Mouse (Mus musculus) G1E-ER4 (cell line): ENCODE data around the gene Osbpl2. TPM values are rescaled to one million over a fixed set of nuclear protein-coding genes. Genes with fewer than 3 reads are reported as not detected.

Experiments
- GATA1 ChIP-seq: IDR thresholded peaks from one replicate; pipeline ENCODE4 v1.8.0; 2012; ENCODE audit warnings: low read length, inconsistent platforms
- polyA plus RNA-seq: library from polyadenylated mRNA; stranded (reverse); fragments of >175 nt; gene quantifications from 2 replicates; pipeline ENCODE4 v1.2.3, GENCODE M21; 2012

The Osbpl2 gene
- polyA plus RNA-seq = 18.7 and 31.3 TPM in 2 replicates

- TF ChIP-seq GATA1 = no peak
Observed at GRCm38 (mm10) chr2:180118661-180119438, at the start of gene Osbpl2. Gene Osbpl2 (plus strand): TSS chr2:180119306.

DNA sequence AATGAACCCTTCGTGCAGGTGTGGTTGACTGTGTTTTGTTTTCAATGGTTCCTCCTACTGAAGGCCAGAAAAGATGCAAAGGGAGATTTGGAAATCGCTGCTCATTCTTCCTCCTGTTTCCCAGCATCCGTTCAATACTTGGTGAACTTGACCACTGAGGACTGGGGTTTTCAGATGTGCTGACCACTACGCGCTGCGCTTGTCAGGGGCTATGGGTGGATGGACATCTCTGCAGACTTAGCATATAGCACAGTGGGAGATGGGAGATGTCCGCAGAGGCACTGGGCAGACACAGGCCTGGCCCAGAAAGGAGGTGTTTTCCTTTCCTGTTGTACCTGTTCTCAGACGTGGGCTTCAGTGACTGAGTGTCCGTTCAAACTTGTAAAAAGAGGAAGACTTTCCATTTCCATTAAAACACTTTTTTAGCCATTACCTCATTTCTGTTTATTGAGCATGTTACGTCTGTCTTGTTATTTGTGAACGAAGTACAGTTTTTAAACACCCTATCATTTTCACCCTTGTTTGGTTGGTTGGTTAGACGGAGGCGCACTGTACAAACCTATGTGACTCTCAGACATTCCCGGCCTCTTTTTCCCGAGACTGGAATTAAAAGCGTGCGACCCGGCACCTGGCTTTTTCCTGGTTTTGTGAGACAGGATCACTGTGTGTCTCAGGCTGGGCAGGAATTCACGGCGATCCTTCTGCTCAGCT is 49.2 kb upstream of the Osbpl2 start:
- TF ChIP-seq GATA1 = no peak

- no peak for TF ChIP-seq GATA1
Observed at GRCm38 (mm10) chr2:180070481-180071453, 48.3 kb upstream of the Osbpl2 start, which contains the start of gene Mtg2. Gene Mtg2 (plus strand): TSS chr2:180070588.

DNA sequence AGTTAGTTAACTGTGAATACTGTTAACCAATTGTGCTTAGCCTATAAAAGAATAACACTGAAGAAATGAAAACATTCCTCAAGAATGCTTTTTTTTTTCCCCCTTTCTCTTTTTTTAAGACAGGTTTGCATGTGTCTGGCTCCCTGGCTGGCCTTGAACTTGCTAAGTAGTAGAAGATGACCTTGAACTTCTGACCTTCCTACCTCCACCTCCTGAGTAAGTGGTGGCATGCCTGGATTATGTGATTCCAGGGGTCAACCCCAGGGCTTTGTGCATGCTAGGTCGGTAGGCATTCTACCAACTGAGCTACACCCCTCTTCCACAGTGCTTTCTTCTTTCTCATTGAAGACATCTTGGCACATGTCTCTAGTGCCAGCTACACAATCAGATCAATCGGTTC is 47.4 kb upstream of the Osbpl2 start:
- TF ChIP-seq GATA1 = no peak

DNA sequence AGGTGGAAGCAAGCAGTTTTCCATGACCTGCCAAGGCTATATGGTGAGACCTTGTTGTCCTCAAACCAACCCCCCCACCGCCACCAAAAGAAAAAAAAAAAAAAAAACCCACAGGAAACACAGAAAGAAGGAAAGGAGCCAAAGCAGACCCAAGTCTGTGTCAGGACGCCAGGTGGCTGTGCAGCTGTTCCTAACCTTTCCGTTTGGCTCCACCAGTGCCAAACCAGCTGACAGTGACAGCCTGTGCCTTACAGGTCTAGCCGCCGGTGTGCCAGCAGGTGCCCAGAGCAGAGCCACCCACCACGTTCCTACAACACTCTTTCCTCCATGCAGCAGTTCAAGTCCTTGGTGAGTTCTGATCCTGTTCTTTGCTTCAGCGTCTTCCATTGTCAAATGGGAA is 46.2 kb upstream of the Osbpl2 start:
- no peak for TF ChIP-seq GATA1

- no peak for TF ChIP-seq GATA1
Observed at GRCm38 (mm10) chr2:180077622-180078021, 41.5 kb upstream of the Osbpl2 start.

GRCm38 (mm10) chr2:180080680-180081079 is 38.4 kb upstream of the Osbpl2 start:
- no peak for TF ChIP-seq GATA1

- TF ChIP-seq GATA1 = no peak
Observed at GRCm38 (mm10) chr2:180083063-180083462, 36.0 kb upstream of the Osbpl2 start.

DNA sequence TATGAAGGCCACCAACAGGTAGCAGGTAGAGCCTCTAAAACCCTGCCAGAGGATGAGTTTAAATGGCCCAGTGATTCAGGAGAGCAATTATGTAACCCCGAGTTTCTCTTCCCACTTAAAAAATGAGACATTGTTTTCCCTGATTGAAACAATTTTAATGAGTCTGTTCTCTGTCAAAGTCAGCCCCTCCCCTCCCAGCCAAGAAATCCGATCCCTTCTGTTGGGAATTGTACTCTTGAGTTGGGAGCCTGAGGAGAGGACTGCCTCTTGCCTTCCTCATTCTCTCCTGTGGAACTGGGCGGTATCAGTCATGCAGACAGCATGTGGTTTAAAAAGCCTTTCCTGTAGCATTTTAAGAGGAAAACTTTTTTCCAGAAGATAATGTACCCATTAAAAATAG is 34.5 kb upstream of the Osbpl2 start:
- no peak for TF ChIP-seq GATA1

- TF ChIP-seq GATA1 = no peak
Observed at GRCm38 (mm10) chr2:180085926-180086636, 33.0 kb upstream of the Osbpl2 start.

GRCm38 (mm10) chr2:180086637-180087027 is 32.5 kb upstream of the Osbpl2 start:
- TF ChIP-seq GATA1 = no peak

DNA sequence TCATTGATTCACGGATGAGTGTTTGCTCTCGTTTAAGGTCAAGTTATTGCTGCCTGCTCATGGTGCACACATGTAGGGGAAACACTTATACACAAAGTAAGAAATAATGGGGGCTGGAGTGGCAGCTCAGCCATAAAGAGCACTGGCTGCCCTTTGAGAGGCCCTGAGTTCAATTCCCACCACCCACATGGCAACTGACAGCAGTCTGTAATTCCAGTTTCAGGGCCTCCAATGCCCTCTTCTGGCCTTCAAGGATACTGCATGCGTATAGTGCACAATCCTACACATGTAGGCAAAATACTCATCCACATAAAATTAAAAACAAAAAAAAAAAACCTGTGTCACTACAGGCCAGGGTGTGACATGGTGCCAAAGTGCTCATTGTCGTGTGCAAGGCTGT is 31.6 kb upstream of the Osbpl2 start:
- TF ChIP-seq GATA1 = no peak

GRCm38 (mm10) chr2:180090285-180090684 is 28.8 kb upstream of the Osbpl2 start:
- TF ChIP-seq GATA1 = no peak

DNA sequence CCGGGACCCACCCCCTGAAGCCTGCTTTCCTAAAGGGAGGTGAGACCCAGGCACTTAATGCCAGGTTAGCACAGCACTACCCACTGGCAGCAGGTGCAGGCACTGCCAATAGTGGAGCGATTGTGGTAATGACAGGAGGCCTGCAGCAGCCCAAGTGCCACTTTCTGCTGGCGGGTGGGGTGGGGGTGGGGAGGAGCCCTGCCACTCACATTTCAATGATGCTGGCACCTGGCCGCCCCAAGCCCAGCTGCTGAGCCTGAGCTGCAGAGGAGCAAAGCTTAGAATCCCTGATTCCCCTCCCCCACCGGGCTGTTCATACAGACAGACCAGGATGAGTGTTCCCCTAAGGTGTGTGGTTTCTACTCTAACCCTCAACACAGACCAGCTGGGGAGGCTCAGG is 23.4 kb upstream of the Osbpl2 start:
- TF ChIP-seq GATA1 = no peak

GRCm38 (mm10) chr2:180097585-180097984 is 21.5 kb upstream of the Osbpl2 start:
- no peak for TF ChIP-seq GATA1
